8 mouse cellular contexts compared by ENCODE assay signal in genomic region chr4:33290002-33290401, GRCm38 (mm10). TPM values are rescaled to one million over a fixed set of nuclear protein-coding genes. Genes with fewer than 3 reads are reported as not detected.
A peak's percentile ranks its signal among the peaks of the same experiment; 100 is the strongest.
DNase-seq lines count a peak whose midpoint lies in the region; ATAC-seq lines count a peak whose summit lies in the region.

TSS of gene Pnrc1 (minus strand) at chr4:33290163.

- DNase-seq in frontal cortex, postnatal 14 days (ENCODE audit: low spot score in 2 of 2): no peak
- peak; percentile 79 for DNase-seq in adrenal gland, postnatal 10 days
- DNase-seq in forelimb bud, embryonic 11.5 days (ENCODE audit: low read depth, low spot score): peak; percentile 65
- DNase-seq in hindbrain, embryonic 10.5 days (ENCODE audit: low spot score): no peak
- DNase-seq in layer of hippocampus, postnatal 14 days (ENCODE audit: low spot score in 2 of 2): peak; percentile 26 to 66
- peak; percentile 86 for DNase-seq in lung, postnatal 36 days
- DNase-seq in right cerebral cortex, postnatal 14 days: peak; percentile 13

- H3K27me3 ChIP-seq in hindbrain, embryonic 10.5 days (ENCODE audit: insufficient read depth, poor library complexity, severe bottlenecking): no peaks in the 10 kb centered on the region

- H3K36me3 ChIP-seq in hindbrain, embryonic 10.5 days: no peaks in the 10 kb centered on the region

- 67% methylated on average over 3 of the region's 3 CpGs for WGBS in hindbrain, embryonic 10.5 days

- H3K27ac ChIP-seq in hindbrain, embryonic 10.5 days: no peak within 1 kb of the TSS

- no peaks in the 10 kb centered on the region for H3K9me3 ChIP-seq in hindbrain, embryonic 10.5 days

- peak; percentile 88 for ATAC-seq in frontal cortex, adult (ENCODE audit: low TSS enrichment)

- no peaks in the 10 kb centered on the region for H3K4me1 ChIP-seq in hindbrain, embryonic 10.5 days (replicated peaks)

- H3K4me3 ChIP-seq in hindbrain, embryonic 10.5 days: no peak within 1 kb of the TSS

RNA-seq across cellular contexts. Expression of gene Pnrc1, which starts in this region (rescaled TPM):
- 100 to 1,000 TPM; 173 to 217 TPM for total RNA-seq in adrenal gland, postnatal 10 days (2021)
- 71.5 and 80.4 TPM in 2 replicates for polyA plus RNA-seq in hindbrain, embryonic 10.5 days (2016; fragmentation: Nextera tagmentation; extraction: Ambion mirVana)
- 100 to 1,000 TPM in 1 of 2 experiments, 10 to 100 TPM in 1; 97.2 to 109 TPM for total RNA-seq in layer of hippocampus, postnatal 14 days (2021)

Comparison
In these comparisons a context has a peak if more than half of its experiments do, and no peak if none do; other contexts are left out.
1. DNase-seq: peak in adrenal gland, postnatal 10 days (single experiment), forelimb bud, embryonic 11.5 days (single experiment), layer of hippocampus, postnatal 14 days (2 of 2), lung, postnatal 36 days (single experiment) and right cerebral cortex, postnatal 14 days (single experiment); none in frontal cortex, postnatal 14 days (0 of 2) and hindbrain, embryonic 10.5 days (single experiment).